Mouse (Mus musculus): ENCODE measurements at regions not wholly inside any gene's neighbourhood (a gene's known extent, or its start where the extent isn't known, plus 50 kb on each side); places are given as distances from the start of the nearest gene placed in this dataset.

DNA sequence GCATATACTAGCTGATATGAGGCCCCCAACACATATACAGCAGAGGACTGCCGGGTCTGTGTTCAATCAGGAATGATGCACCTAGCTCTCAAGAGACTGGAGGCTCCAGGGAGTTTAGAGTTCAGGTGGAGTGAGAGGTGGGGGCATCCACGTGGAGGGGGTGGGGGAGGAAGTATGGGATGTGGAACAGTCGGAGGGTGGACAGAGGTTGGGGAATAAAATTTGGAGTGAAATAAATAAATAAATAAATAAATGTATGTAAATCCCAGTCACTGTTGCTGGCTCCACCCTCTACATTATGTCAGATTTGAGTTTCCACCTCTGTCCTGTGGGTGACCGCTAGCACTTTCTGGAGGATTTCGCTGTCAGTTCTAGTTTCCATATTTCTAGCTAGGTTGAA is 111.7 kb downstream of the Mbl2 start:
- no peak for TF ChIP-seq CTCF (IDR thresholded peaks at IDR 0.05; ENCODE audit: control insufficient read depth, insufficient read depth, low read length)
- no peak for TF ChIP-seq POLR2A (IDR thresholded peaks at IDR 0.05; ENCODE audit: borderline replicate concordance, control insufficient read depth, low read depth, low read length)
